ENCODE assay signal across 7 mouse cellular contexts in genomic region chr3:36150934-36151686, GRCm38 (mm10). TPM values are rescaled to one million over a fixed set of nuclear protein-coding genes. Genes with fewer than 3 reads are reported as not detected.
DNase-seq lines count a peak whose midpoint lies in the region; ATAC-seq lines count a peak whose summit lies in the region.

D3Ertd254e (plus strand) TSS chr3:36151017.

- peaks cover 10% of the 10 kb centered on the region for H3K4me1 ChIP-seq in intestine, embryonic 15.5 days (replicated peaks)
- peaks cover 38% of the 10 kb centered on the region for H3K4me1 ChIP-seq in midbrain, embryonic 10.5 days

- H3K27ac ChIP-seq in intestine, embryonic 15.5 days: peak within 1 kb of the TSS; percentile 90
- peak within 1 kb of the TSS; percentile 96 for H3K27ac ChIP-seq in midbrain, embryonic 10.5 days (replicated peaks)

- intact Hi-C loops in left cerebral cortex, postnatal 25 days (cut with DNase I): no loop called here

- H3K9ac ChIP-seq in intestine, embryonic 15.5 days: peak within 1 kb of the TSS; percentile 96

- no peaks in the 10 kb centered on the region for H3K9me3 ChIP-seq in intestine, embryonic 15.5 days
- no peaks in the 10 kb centered on the region for H3K9me3 ChIP-seq in midbrain, embryonic 10.5 days (replicated peaks)

- no peaks in the 10 kb centered on the region for H3K36me3 ChIP-seq in intestine, embryonic 15.5 days
- H3K36me3 ChIP-seq in midbrain, embryonic 10.5 days: no peaks in the 10 kb centered on the region

- peak within 1 kb of the TSS; percentile 70 for H3K4me2 ChIP-seq in intestine, embryonic 15.5 days (replicated peaks)

- ATAC-seq in intestine, embryonic 15.5 days: peak; percentile 100

- H3K27me3 ChIP-seq in intestine, embryonic 15.5 days (replicated peaks): no peaks in the 10 kb centered on the region
- H3K27me3 ChIP-seq in midbrain, embryonic 10.5 days (ENCODE audit: low read depth, poor library complexity, severe bottlenecking): no peaks in the 10 kb centered on the region

- WGBS in intestine, embryonic 15.5 days: under 1% methylated on average over 40 of the region's 54 CpGs
- under 1% methylated on average over 53 of the region's 54 CpGs for WGBS in midbrain, embryonic 10.5 days

- DNase-seq in adrenal gland, adult (ENCODE audit: inconsistent age in 2 of 2, low spot score in 1 of 2): peak; percentile 93 to 97
- peak; percentile 97 for DNase-seq in embryo, embryonic 10.5 days (ENCODE audit: low spot score)
- peak; percentile 88 for DNase-seq in gastrocnemius, postnatal 25 days
- peak; percentile 90 to 97 for DNase-seq in left cerebral cortex, postnatal 25 days (ENCODE audit: low spot score in 2 of 2)
- peak; percentile 89 for DNase-seq in midbrain, embryonic 10.5 days (ENCODE audit: low spot score)
- peak; percentile 81 for DNase-seq in right cerebral cortex, postnatal 4 days

- H3K4me3 ChIP-seq in intestine, embryonic 15.5 days (replicated peaks): peak within 1 kb of the TSS; percentile 93
- peak within 1 kb of the TSS; percentile 90 for H3K4me3 ChIP-seq in midbrain, embryonic 10.5 days

RNA-seq across cellular contexts. Expression of gene D3Ertd254e, which starts in this region (rescaled TPM):
- 1 to 10 TPM; 1.6 to 1.8 TPM for total RNA-seq in gastrocnemius, postnatal 25 days (2021)
- 5.2 and 5.6 TPM in 2 replicates for polyA plus RNA-seq in intestine, embryonic 15.5 days (2015; fragmentation: Nextera tagmentation; extraction: Ambion mirVana)
- total RNA-seq in left cerebral cortex, postnatal 25 days (2021): 10 to 100 TPM; 16.9 to 17.2 TPM
- polyA plus RNA-seq in midbrain, embryonic 10.5 days (2016; fragmentation: Nextera tagmentation; extraction: Ambion mirVana): 9.1 and 10.5 TPM in 2 replicates

Comparison
In these comparisons a context has a peak if more than half of its experiments do, and no peak if none do; other contexts are left out.
1. Peak in every context shown above with its lines: DNase-seq, ATAC-seq, H3K4me3 ChIP-seq and H3K27ac ChIP-seq.
2. RNA of gene D3Ertd254e (total RNA-seq): 16.9 to 17.2 TPM in left cerebral cortex, postnatal 25 days; 1.6 to 1.8 TPM in gastrocnemius, postnatal 25 days; every median in the first group is over 4 times any median in the second.